Mouse (Mus musculus) liver, embryonic 15.5 days (tissue): ENCODE results near the gene Phtf2. TPM values are rescaled to one million over a fixed set of nuclear protein-coding genes. Genes with fewer than 3 reads are reported as not detected.
A peak's percentile ranks its signal among the peaks of the same experiment; 100 is the strongest.
"Not testable (repeated sequence)": the region's sequence is repeated elsewhere in the genome, so short reads cannot be mapped to it uniquely, and the experiment has no call there.

Experiments
- ATAC-seq: fragments of 200-750 bp; cut with Nextera tagmentation; 2 replicates; pipeline ENCODE4 v1.8.0; 2017; ENCODE audit warnings: moderate number of reproducible peaks, mild to moderate bottlenecking, moderate library complexity; ENCODE audit not compliant: insufficient read depth
- H3K27ac ChIP-seq: fragments of 300-500 bp; sonication (generic); replicated peaks from 2 replicates; pipeline ENCODE4 v1.5.1; 2015; ENCODE audit warnings: mild to moderate bottlenecking, inconsistent platforms
- H3K27me3 ChIP-seq: fragments of 300-500 bp; sonication (generic); 2 replicates; pipeline ENCODE4 v1.6.1; 2015; ENCODE audit warnings: mild to moderate bottlenecking, inconsistent platforms
- H3K36me3 ChIP-seq: fragments of 300-500 bp; sonication (generic); replicated peaks from 2 replicates; pipeline ENCODE4 v1.6.1; 2015; ENCODE audit warnings: moderate library complexity, mild to moderate bottlenecking, inconsistent platforms
- H3K4me1 ChIP-seq: fragments of 300-500 bp; sonication (generic); replicated peaks from 2 replicates; pipeline ENCODE4 v1.6.1; 2015; ENCODE audit warnings: inconsistent platforms
- H3K4me2 ChIP-seq: fragments of 300-500 bp; sonication (generic); 2 replicates; pipeline ENCODE4 v1.6.1; 2015; ENCODE audit warnings: moderate library complexity, mild to moderate bottlenecking, inconsistent platforms
- H3K4me3 ChIP-seq: fragments of 300-500 bp; sonication (generic); replicated peaks from 2 replicates; pipeline ENCODE4 v1.5.1; 2015; ENCODE audit warnings: mild to moderate bottlenecking, inconsistent platforms
- H3K9ac ChIP-seq: fragments of 300-500 bp; sonication (generic); 2 replicates; pipeline ENCODE4 v1.6.1; 2015; ENCODE audit warnings: moderate library complexity, mild to moderate bottlenecking, inconsistent platforms
- H3K9me3 ChIP-seq: fragments of 300-500 bp; sonication (generic); replicated peaks from 2 replicates; pipeline ENCODE4 v1.6.1; 2016; ENCODE audit warnings: inconsistent platforms
- WGBS: fragments of 180-500 bp; shearing (Covaris S2); methylation state at CpG from one replicate; pipeline ENCODE4 v1.1.7; 2015; ENCODE audit warnings: mixed read lengths; ENCODE audit not compliant: insufficient replicate concordance; 5-methylcytosine and 5-hydroxymethylcytosine counted together
- polyA plus RNA-seq: library from polyadenylated mRNA; unstranded; fragments of >200 nt; fragmentation: Nextera tagmentation; extraction: Ambion mirVana; gene quantifications from 2 replicates; pipeline ENCODE4 v1.2.1, GENCODE M21; 2015

Gene Phtf2
- polyA plus RNA-seq, 1 experiment from 2014 or later = 4.9 TPM

DNA sequence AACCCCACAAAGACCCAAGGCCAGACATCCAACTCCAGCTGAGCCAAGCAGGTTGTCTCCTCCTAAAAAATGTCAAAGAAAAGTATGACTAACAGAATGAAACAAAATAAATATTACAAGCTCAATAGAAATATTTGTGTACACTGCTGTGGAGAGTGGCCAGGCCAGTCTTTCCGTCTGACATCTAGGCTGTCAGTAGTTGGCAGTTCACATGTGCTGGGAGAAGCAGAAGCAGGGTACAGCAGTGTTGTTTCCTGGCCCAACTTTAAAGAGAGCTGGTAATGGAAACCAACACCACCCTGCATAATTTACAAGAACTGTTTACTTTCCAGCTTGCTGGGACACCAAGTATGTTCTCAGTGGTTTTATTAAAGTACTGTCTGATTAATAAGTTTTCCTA lies 60.3 kb downstream of the Phtf2 start:
- no peaks in the 10 kb centered on the region for H3K4me1 ChIP-seq
- H3K9ac ChIP-seq = no peak overlapping the region
- no peak overlapping the region for H3K27ac ChIP-seq
- H3K27me3 ChIP-seq = no peaks in the 10 kb centered on the region
- 75% methylated on average over 1 of the region's 1 CpGs for WGBS
- no peaks in the 10 kb centered on the region for H3K9me3 ChIP-seq
- H3K4me2 ChIP-seq = no peak overlapping the region
- no peak overlapping the region for H3K4me3 ChIP-seq
- ATAC-seq = no peak
- no peaks in the 10 kb centered on the region for H3K36me3 ChIP-seq

DNA sequence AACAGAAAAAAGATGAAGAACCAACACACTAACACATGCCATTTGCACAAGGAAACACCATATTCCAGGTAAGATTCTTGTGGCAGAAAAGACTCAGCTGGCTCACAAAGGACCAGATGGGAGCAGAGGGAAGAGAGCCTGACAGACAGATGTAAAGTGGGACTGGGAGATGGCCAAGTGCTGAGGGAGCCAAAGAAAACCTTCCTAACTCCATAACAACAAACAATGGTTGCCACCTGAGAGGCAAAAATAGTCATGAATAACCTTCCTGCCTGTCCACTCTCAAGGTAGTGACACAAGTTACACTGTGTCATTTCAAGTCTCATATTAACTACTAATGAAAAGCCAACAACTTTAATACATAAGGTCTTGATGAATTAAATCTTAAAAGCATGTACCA lies 60.8 kb downstream of the Phtf2 start:
- H3K27me3 ChIP-seq = no peaks in the 10 kb centered on the region
- H3K27ac ChIP-seq = no peak overlapping the region
- no peaks in the 10 kb centered on the region for H3K36me3 ChIP-seq
- H3K9me3 ChIP-seq = no peaks in the 10 kb centered on the region
- no peak overlapping the region for H3K4me2 ChIP-seq
- no peak for ATAC-seq
- no peaks in the 10 kb centered on the region for H3K4me1 ChIP-seq
- no peak overlapping the region for H3K4me3 ChIP-seq
- no peak overlapping the region for H3K9ac ChIP-seq

DNA sequence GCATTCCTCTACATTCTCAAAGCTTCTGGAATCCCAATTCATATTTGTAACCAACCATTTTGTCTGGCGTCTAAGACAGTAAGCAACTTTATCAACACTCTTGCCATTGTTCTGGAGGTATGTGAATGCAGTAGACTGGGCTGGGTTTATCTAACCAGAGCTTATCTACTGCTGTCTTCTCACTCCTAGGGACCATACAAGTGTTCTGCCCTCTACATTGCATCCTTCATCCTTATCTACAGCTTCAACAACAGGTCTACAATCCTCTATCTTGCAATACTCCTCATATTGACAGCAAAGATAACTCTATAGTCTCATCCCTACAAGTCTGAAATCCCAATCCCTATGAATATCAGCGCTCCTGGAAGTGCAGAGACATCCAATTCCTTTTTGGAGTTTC lies 66.8 kb downstream of the Phtf2 start:
- 49% methylated on average over 2 of the region's 2 CpGs for WGBS
- H3K27me3 ChIP-seq = no peaks in the 10 kb centered on the region
- H3K36me3 ChIP-seq = no peaks in the 10 kb centered on the region
- no peak overlapping the region for H3K27ac ChIP-seq
- H3K9ac ChIP-seq = no peak overlapping the region
- no peaks in the 10 kb centered on the region for H3K9me3 ChIP-seq
- peak; percentile 75 for ATAC-seq
- no peak overlapping the region for H3K4me3 ChIP-seq
- peaks cover 16% of the 10 kb centered on the region for H3K4me1 ChIP-seq
- H3K4me2 ChIP-seq = no peak overlapping the region

DNA sequence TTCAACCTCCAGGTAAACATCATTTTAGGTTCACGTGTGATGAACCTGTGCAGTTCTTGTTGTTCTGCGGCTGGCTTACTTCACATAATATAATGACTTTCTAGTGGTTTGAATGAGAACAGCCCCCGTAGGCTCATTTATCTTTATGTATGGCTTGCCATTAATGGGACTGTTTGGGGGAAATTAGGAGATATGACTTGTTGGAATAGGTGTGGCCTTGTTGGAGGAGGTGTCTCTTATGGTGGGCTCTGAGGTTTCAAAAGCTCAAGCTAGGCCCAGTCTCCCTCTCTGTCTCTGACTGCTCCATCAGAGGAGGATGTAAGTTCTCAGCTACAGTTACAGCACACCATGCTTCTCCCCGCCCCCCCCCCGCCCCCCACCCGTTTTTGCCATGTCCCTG lies 71.5 kb downstream of the Phtf2 start:
- 59% methylated on average over 6 of the region's 6 CpGs for WGBS
- no peaks in the 10 kb centered on the region for H3K27me3 ChIP-seq
- H3K9me3 ChIP-seq = no peaks in the 10 kb centered on the region
- H3K4me1 ChIP-seq = peaks cover 12% of the 10 kb centered on the region
- H3K4me3 ChIP-seq = no peak overlapping the region
- no peak overlapping the region for H3K9ac ChIP-seq
- ATAC-seq = no peak
- no peak overlapping the region for H3K27ac ChIP-seq
- H3K36me3 ChIP-seq = 0 out of 2 replicates have a peak, but pooled peaks cover 3% of the 10 kb centered on the region
- H3K4me2 ChIP-seq = no peak overlapping the region

DNA sequence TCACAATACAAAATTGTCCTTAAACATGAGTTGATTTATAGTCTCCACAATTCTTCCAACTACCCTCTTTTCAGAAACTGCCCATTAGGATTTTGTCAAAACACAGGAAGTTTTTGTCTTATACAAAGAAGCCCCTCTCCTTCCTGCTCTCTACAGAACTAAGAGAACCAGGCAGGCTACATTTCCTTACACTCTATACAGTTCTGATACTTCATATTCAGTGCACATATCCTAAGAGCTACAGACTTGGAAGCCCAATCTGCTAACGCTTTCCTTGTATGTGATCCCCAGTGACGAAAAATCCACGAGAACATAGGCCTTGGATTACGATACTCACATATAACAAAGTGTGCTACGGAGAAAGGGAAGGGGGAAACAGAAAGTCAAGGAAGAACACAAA lies 86.0 kb downstream of the Phtf2 start:
- ATAC-seq = no peak
- Histone ChIP-seq H3K9me3 (no peaks in the 10 kb centered on the region), H3K27me3 (no peaks in the 10 kb centered on the region), H3K4me1 (no peaks in the 10 kb centered on the region), H3K4me3 (no peak overlapping the region), H3K9ac (no peak overlapping the region), H3K36me3 (peaks cover 25% of the 10 kb centered on the region; the same call in 1 of the 2 replicates), H3K4me2 (no peak overlapping the region), H3K27ac (no peak overlapping the region)
- 83% methylated on average over 5 of the region's 5 CpGs for WGBS

DNA sequence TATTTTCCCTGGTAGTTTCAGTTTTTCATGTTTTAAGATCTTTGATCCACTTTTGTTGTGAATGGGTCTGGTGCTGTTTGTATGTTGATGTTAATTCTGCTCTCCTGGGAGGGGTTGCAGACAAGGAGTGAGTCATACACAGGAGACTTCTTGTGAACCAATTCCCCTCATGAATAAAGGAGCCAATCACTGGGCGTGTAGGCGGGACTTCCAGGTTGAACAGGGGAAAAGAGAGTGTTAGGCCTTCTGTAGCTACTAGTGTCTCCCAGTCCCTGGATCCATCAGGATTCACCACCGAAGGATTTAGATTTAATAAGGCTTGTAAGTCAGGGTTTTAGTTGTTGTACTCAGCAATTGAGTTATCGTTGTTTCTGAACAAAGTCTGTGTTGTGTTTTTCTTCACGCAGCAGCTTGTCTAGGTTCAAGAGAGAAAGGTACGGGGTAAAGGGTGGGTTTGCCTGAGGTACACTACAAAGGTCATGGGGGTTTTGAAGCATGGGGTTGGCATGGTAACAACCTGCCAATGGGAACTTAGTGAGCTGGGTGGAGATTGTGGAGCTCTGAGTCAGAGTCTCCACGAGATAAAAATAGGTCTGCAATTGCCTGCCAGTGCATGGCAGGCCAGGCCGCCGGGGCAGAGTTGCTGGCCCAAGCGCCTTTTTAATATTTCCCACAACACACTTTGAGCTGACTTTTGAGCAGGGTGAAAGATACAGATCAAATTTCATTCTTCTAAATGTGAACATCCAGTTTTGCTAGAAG lies 90.0 kb downstream of the Phtf2 start:
- Histone ChIP-seq H3K4me2 (no peak overlapping the region), H3K4me1 (no peaks in the 10 kb centered on the region), H3K9ac (no peak overlapping the region), H3K36me3 (peaks cover 20% of the 10 kb centered on the region; the same call in 1 of the 2 replicates), H3K27ac (no peak overlapping the region), H3K4me3 (no peak overlapping the region), H3K9me3 (no peaks in the 10 kb centered on the region), H3K27me3 (no peaks in the 10 kb centered on the region)
- 73% methylated on average over 10 of the region's 10 CpGs for WGBS
- peak; percentile 58 for ATAC-seq

DNA sequence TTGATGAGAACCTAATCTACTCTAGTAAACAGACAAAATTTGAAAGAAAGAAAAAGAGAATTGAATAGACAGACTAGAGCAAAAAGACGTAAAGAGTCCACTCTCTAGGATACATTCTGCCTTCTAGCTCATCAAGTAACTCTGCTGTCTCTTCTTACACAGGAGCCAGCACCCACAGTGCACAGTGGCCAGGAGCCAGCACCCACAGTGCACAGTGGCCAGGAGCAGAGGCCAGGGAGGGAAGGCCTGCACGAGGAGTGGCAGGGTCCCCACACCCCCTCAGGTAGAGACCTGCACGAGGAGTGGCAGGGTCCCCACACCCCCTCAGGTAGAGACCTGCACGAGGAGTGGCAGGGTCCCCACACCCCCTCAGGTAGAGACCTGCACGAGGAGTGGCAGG lies 95.5 kb downstream of the Phtf2 start:
- ATAC-seq = not testable (repeated sequence)
- 80% methylated on average over 3 of the region's 5 CpGs for WGBS

DNA sequence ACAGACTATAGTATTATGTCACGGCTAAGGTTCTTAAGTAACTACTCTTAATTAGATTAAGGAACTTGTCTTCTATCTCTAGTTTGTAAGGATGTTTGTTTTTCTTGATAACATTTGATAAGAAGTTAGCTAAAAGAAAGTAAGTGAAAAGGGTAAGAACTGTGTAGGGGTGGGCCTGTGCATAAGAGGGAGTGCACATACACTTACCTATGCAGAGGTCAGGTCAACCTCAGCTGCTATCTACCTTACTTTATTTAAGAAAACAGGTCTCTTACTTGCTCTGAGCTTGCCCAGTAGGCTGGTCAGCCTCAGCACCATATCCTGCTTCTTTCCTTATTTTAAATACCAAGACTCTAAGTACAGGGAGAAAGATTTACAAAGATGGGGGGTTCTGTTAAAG lies 100.8 kb downstream of the Phtf2 start:
- 50% methylated on average over 1 of the region's 1 CpGs for WGBS
- Histone ChIP-seq H3K4me3 (no peak overlapping the region), H3K4me2 (no peak overlapping the region), H3K4me1 (peaks cover 12% of the 10 kb centered on the region), H3K9ac (no peak overlapping the region), H3K27me3 (no peaks in the 10 kb centered on the region), H3K36me3 (peaks cover 4% of the 10 kb centered on the region; the same call in 1 of the 2 replicates), H3K27ac (no peak overlapping the region), H3K9me3 (no peaks in the 10 kb centered on the region)
- no peak for ATAC-seq

More for the DNA sequence above, 95.5 kb downstream of the Phtf2 start:
- not testable (repeated sequence) for H3K27me3 ChIP-seq, H3K9me3 ChIP-seq, H3K4me1 ChIP-seq, H3K9ac ChIP-seq, H3K27ac ChIP-seq, H3K4me3 ChIP-seq, H3K36me3 ChIP-seq, H3K4me2 ChIP-seq

DNA sequence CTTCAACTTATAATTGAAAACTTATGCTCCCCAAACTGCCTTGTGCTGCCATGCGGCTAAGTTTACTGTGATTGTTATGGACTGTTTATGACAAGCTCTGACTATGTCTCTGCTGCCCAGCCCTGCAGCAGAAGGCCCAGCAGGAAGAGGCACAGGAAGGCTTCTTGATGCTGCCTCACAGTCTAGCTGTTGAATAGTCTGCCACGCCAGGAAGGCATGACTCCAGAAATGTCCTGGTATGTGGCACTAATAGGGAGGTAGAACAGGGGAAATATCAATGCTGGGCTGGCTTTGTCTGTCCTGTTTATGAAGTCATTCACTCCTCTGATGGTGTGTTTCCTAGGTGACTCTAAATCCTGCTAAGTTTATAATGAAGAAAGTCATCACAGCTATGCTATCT lies 102.7 kb downstream of the Phtf2 start:
- WGBS = 67% methylated on average over 2 of the region's 2 CpGs
- Histone ChIP-seq H3K9ac (no peak overlapping the region), H3K4me3 (no peak overlapping the region), H3K4me2 (no peak overlapping the region), H3K36me3 (peaks cover 4% of the 10 kb centered on the region; the same call in 1 of the 2 replicates), H3K9me3 (no peaks in the 10 kb centered on the region), H3K4me1 (peaks cover 12% of the 10 kb centered on the region), H3K27ac (no peak overlapping the region), H3K27me3 (no peaks in the 10 kb centered on the region)
- ATAC-seq = no peak

DNA sequence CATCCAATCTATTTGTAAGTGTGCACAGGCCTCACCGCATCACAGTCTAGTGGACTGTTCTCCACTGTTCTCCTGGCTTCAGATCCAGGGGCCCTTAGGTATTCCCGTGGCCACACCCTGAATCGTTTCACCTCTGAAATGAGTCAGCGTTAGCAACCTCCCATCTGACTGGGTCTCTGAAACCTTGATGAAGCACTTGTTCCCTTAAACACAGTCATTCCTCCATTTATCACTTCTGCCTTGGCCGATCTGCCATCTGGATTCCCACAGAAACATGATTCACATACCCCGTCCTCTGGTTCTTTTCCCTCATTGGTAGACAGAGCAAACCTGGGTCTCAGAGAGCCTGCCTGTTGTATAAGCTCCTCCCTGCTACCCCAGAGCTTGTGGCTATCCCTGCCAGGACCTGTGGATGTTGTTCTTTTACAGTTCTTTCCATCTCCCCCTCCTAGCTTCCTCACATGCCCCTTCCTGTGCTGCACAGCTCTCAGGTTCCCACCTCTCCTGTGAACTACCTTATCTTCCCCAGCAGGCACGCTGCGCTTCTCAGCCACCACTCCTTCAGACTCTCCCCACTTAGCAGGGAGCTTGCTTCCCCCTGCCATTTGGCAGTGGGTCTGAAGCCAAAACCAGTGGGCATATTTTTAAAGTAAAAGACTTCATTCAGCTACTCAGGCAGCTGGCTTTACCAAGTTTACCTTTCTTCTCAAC lies 103.5 kb downstream of the Phtf2 start:
- no peak overlapping the region for H3K4me2 ChIP-seq
- peak; percentile 72 for ATAC-seq
- no peak overlapping the region for H3K4me3 ChIP-seq
- H3K27ac ChIP-seq = no peak overlapping the region
- H3K4me1 ChIP-seq = peaks cover 12% of the 10 kb centered on the region
- peaks cover 4% of the 10 kb centered on the region; the same call in 1 of the 2 replicates for H3K36me3 ChIP-seq
- H3K27me3 ChIP-seq = no peaks in the 10 kb centered on the region
- no peaks in the 10 kb centered on the region for H3K9me3 ChIP-seq
- H3K9ac ChIP-seq = no peak overlapping the region
- WGBS = 44% methylated on average over 8 of the region's 8 CpGs

DNA sequence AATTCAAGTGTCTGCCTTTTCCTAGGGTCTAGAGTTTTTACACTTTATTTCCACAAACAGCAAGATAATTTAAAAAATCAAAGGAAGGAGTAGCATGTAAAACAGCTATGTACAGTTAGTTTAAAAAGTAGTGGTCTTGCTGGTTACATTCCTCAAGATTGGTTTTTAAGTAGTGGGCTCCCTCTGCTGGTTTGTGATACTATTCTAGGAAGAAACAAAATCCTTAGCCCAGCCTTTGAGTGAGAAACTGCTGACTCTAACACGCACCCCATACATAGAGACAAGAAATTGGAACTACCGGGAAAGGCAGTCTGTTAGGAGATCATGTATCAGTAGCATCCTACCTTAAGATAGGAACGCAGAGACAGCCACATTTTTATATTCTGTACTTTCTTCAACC lies 108.6 kb downstream of the Phtf2 start:
- 67% methylated on average over 3 of the region's 3 CpGs for WGBS
- H3K36me3 ChIP-seq = peaks cover 17% of the 10 kb centered on the region
- H3K9me3 ChIP-seq = no peaks in the 10 kb centered on the region
- ATAC-seq = no peak
- no peaks in the 10 kb centered on the region for H3K27me3 ChIP-seq
- no peak overlapping the region for H3K4me2 ChIP-seq
- H3K27ac ChIP-seq = no peak overlapping the region
- H3K4me1 ChIP-seq = peaks cover 4% of the 10 kb centered on the region
- H3K4me3 ChIP-seq = no peak overlapping the region
- no peak overlapping the region for H3K9ac ChIP-seq
